Mouse (Mus musculus) erythroblast, embryonic 14.5 days (primary cell): Measurements from ENCODE around the gene Ccdc40. TPM values are rescaled to one million over a fixed set of nuclear protein-coding genes. Genes with fewer than 3 reads are reported as not detected.

ENCODE experiments used
- H3K27me3 ChIP-seq: 2 replicates; pipeline ENCODE4 v1.6.1; 2012; ENCODE audit warnings: inconsistent platforms; ENCODE audit not compliant: control insufficient read depth
- H3K36me3 ChIP-seq: 2 replicates; pipeline ENCODE4 v1.6.1; 2012; ENCODE audit warnings: mild to moderate bottlenecking, inconsistent platforms; ENCODE audit not compliant: control insufficient read depth
- H3K4me1 ChIP-seq: 2 replicates; pipeline ENCODE4 v1.6.1; 2012; ENCODE audit warnings: inconsistent platforms; ENCODE audit not compliant: control insufficient read depth
- H3K4me3 ChIP-seq: replicated peaks from 2 replicates; pipeline ENCODE3; 2012; ENCODE audit warnings: moderate library complexity, mild to moderate bottlenecking, inconsistent platforms
- H3K9me3 ChIP-seq: 2 replicates; pipeline ENCODE4 v1.6.1; 2012; ENCODE audit warnings: low read length, inconsistent platforms, mixed read lengths; ENCODE audit not compliant: control insufficient read depth
- GATA1 ChIP-seq: IDR thresholded peaks from 2 replicates; pipeline ENCODE4 v1.6.1; 2012; ENCODE audit warnings: low read length, inconsistent platforms, mixed read lengths
- TAL1 ChIP-seq: IDR thresholded peaks from 3 replicates; pipeline ENCODE4 v1.6.1; 2012; ENCODE audit warnings: low read length, inconsistent platforms, mixed read lengths
- polyA plus RNA-seq: library from polyadenylated mRNA; stranded (reverse); fragments of >175 nt; gene quantifications from 2 replicates; pipeline ENCODE4 v1.2.3, GENCODE M21; 2012

Ccdc40 gene
- polyA plus RNA-seq, result 0.07 TPM in 1 of 2 replicates, not detected in the other

DNA sequence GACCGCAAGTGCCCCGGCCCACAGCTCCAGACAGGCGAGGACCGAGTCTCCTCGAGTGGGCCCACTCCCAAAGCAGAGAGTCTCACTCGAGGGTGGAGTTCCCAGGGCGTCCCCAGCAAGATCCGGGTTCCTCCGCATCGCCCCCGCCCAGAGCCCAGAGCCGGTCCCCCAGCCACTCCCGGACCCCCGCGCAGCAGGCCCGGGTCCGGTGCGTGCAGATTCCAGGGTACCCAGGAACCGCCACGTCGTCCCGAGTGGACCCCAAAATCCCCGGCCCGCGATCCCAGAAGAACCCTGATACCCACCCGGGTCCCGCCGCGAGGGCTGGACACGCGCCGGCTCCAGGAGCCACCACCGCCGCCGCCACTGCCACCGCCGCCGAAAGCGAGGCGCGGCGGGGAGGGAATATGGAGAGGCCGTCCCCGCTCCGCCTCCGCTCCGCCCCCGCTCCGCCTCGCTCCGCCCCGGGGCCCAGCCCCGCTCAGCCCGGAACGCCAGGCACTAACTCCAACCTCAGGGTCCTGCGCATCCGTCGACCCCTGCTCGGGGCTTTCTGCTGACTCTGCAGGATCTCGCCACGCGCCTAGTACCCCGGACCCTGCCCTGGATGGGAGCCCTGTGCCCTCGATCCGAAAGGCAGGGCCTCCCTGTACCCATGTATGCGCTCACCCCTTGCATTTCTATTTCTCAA is at the start of gene Ccdc40, which contains the start of gene Tbc1d16:
Gene Ccdc40 (plus strand): TSS at position 482 of the 691 bp plus-strand sequence.
Gene Tbc1d16 (minus strand): TSS at position 409 of the 691 bp plus-strand sequence.
- Histone ChIP-seq H3K9me3 (no peaks in the 10 kb centered on the region), H3K36me3 (no peaks in the 10 kb centered on the region), H3K4me1 (peaks cover 14% of the 10 kb centered on the region), H3K4me3 (peak within 1 kb of the TSS; percentile 51), H3K27me3 (peaks cover 57% of the 10 kb centered on the region)
- TF ChIP-seq GATA1 (no peak), TAL1 (no peak)

DNA sequence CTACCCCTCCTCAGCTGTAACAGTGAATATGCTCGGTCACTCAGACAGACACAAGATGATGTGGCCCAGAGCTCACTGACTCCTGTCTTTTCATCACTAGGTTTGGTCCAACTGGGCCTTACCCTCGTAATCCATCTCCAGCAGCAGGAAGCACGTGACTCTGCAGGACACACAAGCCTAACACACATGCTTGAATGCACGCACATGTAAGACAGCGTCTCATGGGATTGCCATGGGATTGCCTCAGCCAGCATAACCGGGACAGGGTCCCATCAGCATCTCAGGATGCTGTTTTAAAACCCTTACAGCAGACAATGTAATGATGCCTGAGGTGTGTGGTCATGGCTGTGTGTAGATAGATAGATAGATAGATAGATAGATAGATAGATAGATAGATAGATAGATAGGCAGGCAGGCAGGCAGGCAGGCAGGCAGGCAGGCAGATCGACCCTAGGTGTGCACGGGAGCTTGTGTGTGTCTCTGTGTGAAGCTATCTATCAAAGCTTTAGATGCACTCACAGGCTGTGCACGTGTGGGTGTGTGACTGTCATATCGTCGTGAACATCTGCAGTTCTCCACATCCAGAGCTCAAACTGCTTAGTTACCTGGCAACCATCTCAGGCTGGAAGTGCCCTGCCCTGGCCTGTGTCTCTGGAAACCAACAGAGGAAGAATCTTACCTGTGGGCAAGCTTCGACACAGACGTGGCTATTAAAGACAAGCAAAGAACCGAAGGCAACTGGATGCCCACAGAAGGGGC is 47.4 kb upstream of the Ccdc40 start:
- no peaks in the 10 kb centered on the region for H3K27me3 ChIP-seq
- no peak for TF ChIP-seq TAL1
- no peak for TF ChIP-seq GATA1
- H3K4me3 ChIP-seq, result no peak overlapping the region
- no peaks in the 10 kb centered on the region for H3K4me1 ChIP-seq
- H3K9me3 ChIP-seq, result no peaks in the 10 kb centered on the region; the same call in 1 of the 2 replicates
- no peaks in the 10 kb centered on the region for H3K36me3 ChIP-seq

DNA sequence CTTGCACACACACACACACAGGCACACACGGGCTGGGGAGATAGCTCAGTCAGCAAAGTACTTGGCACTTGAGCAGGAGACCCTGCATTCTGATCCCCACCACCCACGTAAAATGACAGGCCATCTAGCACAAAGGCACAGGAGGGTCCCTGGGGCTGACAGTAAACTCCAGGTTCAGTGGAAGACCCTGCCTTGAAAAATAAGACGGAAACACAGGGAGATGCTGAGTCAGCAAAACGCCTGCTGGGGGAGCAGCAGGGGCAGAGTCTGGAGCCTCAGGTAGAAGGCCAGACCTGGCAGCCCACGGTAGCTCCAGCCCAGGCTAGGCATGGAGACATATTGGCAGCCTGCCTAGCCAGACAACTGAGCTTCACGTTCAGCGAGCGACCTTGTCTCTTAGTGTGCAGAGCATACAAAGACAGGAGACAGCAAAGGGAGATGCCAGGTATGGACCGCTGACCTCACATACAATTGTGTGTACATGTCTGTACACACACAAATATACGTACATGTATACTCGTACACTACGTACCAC is 46.4 kb upstream of the Ccdc40 start:
- Histone ChIP-seq H3K4me1 (no peaks in the 10 kb centered on the region), H3K9me3 (no peaks in the 10 kb centered on the region; the same call in 1 of the 2 replicates), H3K4me3 (no peak overlapping the region), H3K27me3 (no peaks in the 10 kb centered on the region), H3K36me3 (no peaks in the 10 kb centered on the region)
- TF ChIP-seq TAL1, result no peak
- TF ChIP-seq GATA1, result no peak

DNA sequence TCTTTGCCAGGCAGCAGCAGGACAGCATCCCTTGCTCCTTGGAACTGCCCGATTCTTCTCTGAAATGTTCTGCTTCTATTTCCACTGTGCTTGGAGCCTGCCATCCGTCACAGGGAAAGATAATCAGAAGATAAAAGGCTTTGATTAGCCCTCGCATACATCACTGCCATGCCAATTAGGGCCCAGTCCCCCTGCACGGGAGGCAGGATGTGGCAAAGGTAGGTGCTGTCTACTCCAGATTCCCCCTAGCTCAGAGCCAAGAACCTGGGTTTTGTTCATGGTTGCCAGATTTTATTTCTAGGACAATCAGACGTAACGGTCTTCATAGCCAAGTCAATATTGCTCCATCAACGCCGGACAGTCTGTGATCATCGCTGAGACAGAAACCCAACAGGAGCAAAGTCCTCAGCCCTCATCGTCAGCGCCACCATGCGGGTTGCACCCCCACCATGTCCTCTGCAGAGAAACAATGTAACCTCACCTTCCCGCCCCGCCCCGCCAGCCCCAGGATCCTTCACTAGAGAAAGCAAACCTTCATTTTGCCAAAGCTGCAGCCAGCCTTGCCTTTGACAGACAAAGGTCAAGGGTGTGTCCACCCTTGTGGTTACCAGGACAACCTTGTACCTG is 44.6 kb upstream of the Ccdc40 start:
- Histone ChIP-seq H3K4me1 (no peaks in the 10 kb centered on the region), H3K27me3 (no peaks in the 10 kb centered on the region), H3K36me3 (no peaks in the 10 kb centered on the region), H3K9me3 (no peaks in the 10 kb centered on the region; the same call in 1 of the 2 replicates), H3K4me3 (no peak overlapping the region)
- TF ChIP-seq GATA1, result no peak
- TF ChIP-seq TAL1, result no peak

DNA sequence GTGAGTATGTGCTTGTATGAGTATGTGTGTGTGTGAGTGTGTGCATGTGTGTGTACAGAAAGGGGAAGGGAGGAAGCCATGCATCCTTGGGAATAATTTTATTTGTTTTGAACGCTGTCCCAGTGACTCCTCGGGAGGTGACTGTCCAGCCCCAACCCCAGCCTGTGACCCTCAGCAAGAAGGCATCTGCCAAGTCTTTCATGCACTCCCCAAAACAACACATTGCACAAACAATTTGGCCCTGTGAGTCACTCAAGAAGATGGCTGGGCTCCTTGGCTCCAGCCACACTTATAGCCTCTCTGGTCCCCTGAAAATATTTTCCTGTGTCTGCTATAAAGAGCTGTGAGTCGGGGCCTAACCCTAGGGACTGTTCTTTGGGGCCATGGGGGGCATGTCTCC is 42.0 kb upstream of the Ccdc40 start:
- no peak overlapping the region for H3K4me3 ChIP-seq
- no peaks in the 10 kb centered on the region for H3K27me3 ChIP-seq
- no peaks in the 10 kb centered on the region for H3K9me3 ChIP-seq
- H3K36me3 ChIP-seq, result no peaks in the 10 kb centered on the region
- H3K4me1 ChIP-seq, result no peaks in the 10 kb centered on the region
- TF ChIP-seq GATA1 (no peak), TAL1 (no peak)

DNA sequence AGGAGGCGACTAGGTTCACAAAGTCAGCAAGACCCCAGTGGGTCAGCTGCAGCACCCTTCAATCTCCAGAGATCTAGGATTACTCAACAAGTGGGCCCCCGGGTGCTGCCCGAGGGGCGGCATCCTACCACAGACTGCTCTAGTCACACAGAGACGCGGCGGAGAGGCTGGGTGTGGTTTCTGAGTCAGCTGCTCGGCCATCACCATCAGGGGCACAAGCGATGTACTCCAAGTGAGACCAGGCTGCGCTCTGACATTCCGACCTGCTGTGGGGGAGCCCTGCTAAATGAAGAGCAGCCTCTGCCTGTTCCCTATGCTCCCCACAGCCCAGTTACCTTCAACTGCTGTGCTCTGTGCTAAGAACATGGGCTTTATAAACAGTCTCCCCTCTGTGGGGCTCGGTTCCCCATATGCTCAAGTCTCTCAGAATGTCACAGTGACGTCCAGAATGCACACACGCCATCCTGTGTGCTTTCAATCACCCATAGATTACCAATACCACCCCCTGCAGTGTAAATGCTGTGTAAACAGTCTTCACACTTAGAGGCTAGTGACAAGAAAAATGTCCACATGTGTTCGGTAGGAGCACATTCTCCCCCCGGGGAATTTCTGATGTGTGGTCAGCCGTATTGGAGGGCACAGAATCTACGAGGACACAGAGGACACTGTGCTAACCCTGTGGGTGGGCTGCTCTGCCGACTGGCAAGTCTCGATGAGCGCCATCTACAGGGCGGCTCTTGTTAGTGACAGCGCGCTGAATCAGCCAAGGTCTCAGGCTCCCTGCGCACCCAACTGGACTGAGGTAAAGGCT is 41.2 kb upstream of the Ccdc40 start:
- H3K27me3 ChIP-seq, result no peaks in the 10 kb centered on the region
- H3K4me3 ChIP-seq, result no peak overlapping the region
- no peaks in the 10 kb centered on the region for H3K4me1 ChIP-seq
- H3K36me3 ChIP-seq, result no peaks in the 10 kb centered on the region
- TF ChIP-seq TAL1, result no peak
- TF ChIP-seq GATA1, result no peak
- H3K9me3 ChIP-seq, result no peaks in the 10 kb centered on the region

DNA sequence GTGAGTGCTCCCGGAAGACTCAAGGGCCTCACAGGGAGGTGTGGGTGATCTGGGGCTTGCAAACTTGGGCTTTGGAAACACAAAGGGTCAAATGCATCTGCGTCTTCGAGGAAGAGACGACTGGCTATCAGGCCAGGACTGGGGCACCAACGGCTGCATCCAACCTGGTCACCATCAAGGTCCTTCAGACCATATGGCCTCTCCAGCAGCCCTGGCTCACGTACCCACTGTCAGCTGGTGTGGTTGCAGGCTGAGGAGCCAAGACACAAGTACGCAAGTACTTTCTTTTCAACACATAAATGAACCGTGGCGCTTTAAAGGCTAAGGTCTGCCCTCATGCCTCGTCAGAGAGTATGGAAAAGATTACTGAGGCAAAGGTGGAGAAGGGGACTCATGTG is 40.6 kb upstream of the Ccdc40 start:
- Histone ChIP-seq H3K9me3 (no peaks in the 10 kb centered on the region), H3K4me1 (no peaks in the 10 kb centered on the region), H3K36me3 (no peaks in the 10 kb centered on the region), H3K4me3 (no peak overlapping the region), H3K27me3 (no peaks in the 10 kb centered on the region)
- no peak for TF ChIP-seq TAL1
- no peak for TF ChIP-seq GATA1

DNA sequence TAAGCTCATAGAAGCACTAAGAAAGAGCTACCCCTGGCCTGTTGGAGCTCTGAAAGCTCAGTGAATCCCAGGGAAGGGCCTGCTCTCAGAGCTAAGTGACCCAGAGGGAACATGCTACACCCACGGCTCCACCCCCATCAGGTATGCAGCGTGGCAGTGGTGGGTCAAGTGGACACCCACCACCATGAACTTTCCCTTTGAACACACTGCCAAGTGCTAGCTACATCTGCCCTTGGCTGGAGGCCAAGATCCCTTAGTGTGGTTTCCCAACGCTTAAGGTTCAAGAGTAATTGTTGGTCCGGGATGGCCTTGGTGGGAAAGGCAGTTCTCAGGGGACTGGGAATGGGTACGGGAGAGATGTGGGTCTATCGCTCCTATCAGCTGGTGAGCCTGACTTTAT is 40.0 kb upstream of the Ccdc40 start:
- Histone ChIP-seq H3K27me3 (no peaks in the 10 kb centered on the region), H3K36me3 (no peaks in the 10 kb centered on the region), H3K9me3 (no peaks in the 10 kb centered on the region), H3K4me3 (no peak overlapping the region), H3K4me1 (no peaks in the 10 kb centered on the region)
- TF ChIP-seq GATA1, result no peak
- no peak for TF ChIP-seq TAL1
